Mouse (Mus musculus): ENCODE data around the gene Psmf1. TPM values are rescaled to one million over a fixed set of nuclear protein-coding genes. Genes with fewer than 3 reads are reported as not detected.

Gene Psmf1
- 37.2 and 43.1 TPM in 2 replicates for polyA plus RNA-seq (2016; fragmentation: Nextera tagmentation; extraction: Ambion mirVana)

GRCm38 (mm10) chr2:151743845-151744244 is at the start of gene Psmf1:
TSS of gene Psmf1 (minus strand) at chr2:151744186.
- H3K36me3 ChIP-seq, result no peaks in the 10 kb centered on the region
- H3K27me3 ChIP-seq (ENCODE audit: insufficient read depth, poor library complexity, severe bottlenecking), result peaks cover 13% of the 10 kb centered on the region; the same call in 1 of the 2 replicates
- H3K9me3 ChIP-seq, result no peaks in the 10 kb centered on the region
- DNase-seq (ENCODE audit: low spot score), result no peak
- H3K4me3 ChIP-seq, result no peak within 1 kb of the TSS
- H3K27ac ChIP-seq, result no peak within 1 kb of the TSS
- peaks cover 20% of the 10 kb centered on the region for H3K4me1 ChIP-seq

DNA sequence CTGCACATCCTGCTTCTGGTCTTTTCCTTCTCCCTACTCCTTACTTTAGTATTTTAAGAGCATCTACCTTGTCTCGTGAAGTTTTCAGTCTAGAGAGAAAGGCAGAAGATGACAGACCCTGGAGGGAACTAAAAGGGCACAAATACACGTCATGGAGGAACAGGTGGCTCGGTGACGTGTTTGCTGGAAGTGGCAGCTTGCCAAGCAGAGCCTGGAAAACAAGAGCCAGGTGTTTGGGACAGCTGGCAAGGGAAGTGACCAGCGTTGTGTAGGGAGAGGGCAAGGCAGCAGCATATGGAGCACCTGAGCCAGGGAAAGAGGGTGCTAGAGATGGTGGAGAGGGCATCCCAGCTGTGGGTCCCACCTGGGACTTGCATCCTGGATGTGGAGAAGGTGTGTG is 47.2 kb upstream of the Psmf1 start:
- H3K36me3 ChIP-seq, result no peaks in the 10 kb centered on the region
- no peak for DNase-seq (ENCODE audit: low spot score)

DNA sequence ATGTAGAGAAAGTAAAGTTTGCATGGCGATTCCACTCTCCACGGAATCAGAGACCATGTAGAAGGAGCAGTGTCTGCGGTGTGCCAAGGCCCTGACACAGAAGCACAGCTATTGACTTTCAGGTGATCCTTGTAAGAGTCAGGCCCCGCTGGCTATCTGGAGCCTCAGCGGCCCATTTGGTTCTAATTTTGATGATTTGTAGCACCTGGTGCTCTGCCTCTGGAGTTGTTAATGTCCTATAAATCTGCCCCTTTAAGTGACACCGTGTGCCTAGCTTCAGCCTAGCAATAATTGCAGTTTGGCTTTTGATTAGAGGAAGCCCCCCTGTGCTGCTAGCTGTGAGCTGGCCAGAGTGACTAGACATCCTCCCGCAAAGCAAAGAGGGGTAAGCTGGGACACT is 46.2 kb upstream of the Psmf1 start:
- no peaks in the 10 kb centered on the region for H3K4me1 ChIP-seq
- no peak for DNase-seq (ENCODE audit: low spot score)
- no peak overlapping the region for H3K27ac ChIP-seq
- 42% methylated on average over 7 of the region's 7 CpGs for WGBS
- no peaks in the 10 kb centered on the region for H3K27me3 ChIP-seq (ENCODE audit: insufficient read depth, poor library complexity, severe bottlenecking)
- no peak overlapping the region for H3K4me3 ChIP-seq
- H3K9me3 ChIP-seq, result no peaks in the 10 kb centered on the region
- H3K36me3 ChIP-seq, result no peaks in the 10 kb centered on the region

More for the DNA sequence above, 47.2 kb upstream of the Psmf1 start:
- 50% methylated on average over 5 of the region's 5 CpGs for WGBS
- Histone ChIP-seq H3K4me1 (no peaks in the 10 kb centered on the region), H3K27me3 (ENCODE audit: insufficient read depth, poor library complexity, severe bottlenecking) (no peaks in the 10 kb centered on the region), H3K27ac (no peak overlapping the region), H3K9me3 (no peaks in the 10 kb centered on the region), H3K4me3 (no peak overlapping the region)

GRCm38 (mm10) chr2:151788221-151788977 is 44.4 kb upstream of the Psmf1 start:
- Histone ChIP-seq H3K9me3 (no peaks in the 10 kb centered on the region), H3K27ac (no peak overlapping the region), H3K4me3 (no peak overlapping the region), H3K27me3 (ENCODE audit: insufficient read depth, poor library complexity, severe bottlenecking) (no peaks in the 10 kb centered on the region), H3K4me1 (no peaks in the 10 kb centered on the region), H3K36me3 (no peaks in the 10 kb centered on the region)
- WGBS, result 79% methylated on average over 7 of the region's 7 CpGs
- DNase-seq (ENCODE audit: low spot score), result no peak

GRCm38 (mm10) chr2:151783493-151783892 is 39.5 kb upstream of the Psmf1 start:
- Histone ChIP-seq H3K4me3 (no peak overlapping the region), H3K27ac (no peak overlapping the region), H3K27me3 (ENCODE audit: insufficient read depth, poor library complexity, severe bottlenecking) (no peaks in the 10 kb centered on the region), H3K36me3 (no peaks in the 10 kb centered on the region), H3K4me1 (no peaks in the 10 kb centered on the region), H3K9me3 (no peaks in the 10 kb centered on the region)
- no peak for DNase-seq (ENCODE audit: low spot score)
- 89% methylated on average over 2 of the region's 2 CpGs for WGBS

DNA sequence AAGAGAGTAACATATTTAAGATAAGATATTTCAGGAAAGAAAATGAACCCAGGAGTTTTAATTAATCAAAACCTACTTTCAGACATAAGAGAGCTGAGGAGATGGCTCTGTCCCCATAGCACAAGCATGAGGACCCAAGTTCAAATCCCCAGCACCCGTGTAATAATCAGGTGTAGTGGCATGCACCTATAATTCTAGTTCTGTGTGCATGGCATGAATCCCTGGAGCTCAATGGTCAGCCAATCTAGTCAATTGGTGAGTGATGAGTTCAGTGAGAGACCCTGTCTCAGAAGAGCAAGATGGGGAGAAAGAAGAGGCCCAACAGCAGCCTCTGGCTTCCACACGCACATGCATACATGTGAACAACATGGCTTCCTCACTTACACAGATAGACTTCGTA is 33.4 kb upstream of the Psmf1 start:
- Histone ChIP-seq H3K27me3 (ENCODE audit: insufficient read depth, poor library complexity, severe bottlenecking) (peaks cover 7% of the 10 kb centered on the region), H3K27ac (no peak overlapping the region), H3K4me3 (no peak overlapping the region), H3K4me1 (no peaks in the 10 kb centered on the region), H3K9me3 (no peaks in the 10 kb centered on the region), H3K36me3 (no peaks in the 10 kb centered on the region)
- peak; percentile 62 for DNase-seq (ENCODE audit: low spot score)
- 82% methylated on average over 3 of the region's 3 CpGs for WGBS

GRCm38 (mm10) chr2:151773476-151773875 is 29.5 kb upstream of the Psmf1 start:
- Histone ChIP-seq H3K36me3 (no peaks in the 10 kb centered on the region), H3K9me3 (no peaks in the 10 kb centered on the region), H3K4me1 (no peaks in the 10 kb centered on the region), H3K27me3 (ENCODE audit: insufficient read depth, poor library complexity, severe bottlenecking) (peaks cover 7% of the 10 kb centered on the region), H3K4me3 (no peak overlapping the region), H3K27ac (no peak overlapping the region)
- no peak for DNase-seq (ENCODE audit: low spot score)
- WGBS, result 75% methylated on average over 8 of the region's 8 CpGs

DNA sequence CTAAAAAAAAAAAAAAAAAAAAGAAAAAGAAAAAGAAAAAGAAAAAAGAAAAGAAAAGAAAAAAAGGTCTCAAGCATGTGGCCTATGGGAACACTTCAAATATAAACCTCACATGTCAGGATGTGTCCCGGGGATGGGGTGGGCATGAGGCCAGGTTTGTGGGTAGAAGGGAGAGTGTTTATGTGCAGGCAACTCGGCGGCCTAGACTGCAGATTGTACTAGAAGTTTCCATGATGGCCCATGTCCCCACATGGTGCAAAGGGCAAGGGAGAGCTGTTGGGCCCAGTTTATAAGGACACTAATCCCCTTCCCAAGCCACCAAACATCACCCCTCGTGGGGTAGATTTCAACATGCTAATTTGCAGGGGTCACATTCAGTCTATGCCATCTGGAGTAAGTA is 28.2 kb upstream of the Psmf1 start:
- WGBS, result 79% methylated on average over 4 of the region's 4 CpGs
- no peaks in the 10 kb centered on the region for H3K4me1 ChIP-seq
- no peak for DNase-seq (ENCODE audit: low spot score)
- no peak overlapping the region for H3K27ac ChIP-seq
- H3K27me3 ChIP-seq (ENCODE audit: insufficient read depth, poor library complexity, severe bottlenecking), result peaks cover 11% of the 10 kb centered on the region
- no peak overlapping the region for H3K4me3 ChIP-seq
- no peaks in the 10 kb centered on the region for H3K36me3 ChIP-seq
- H3K9me3 ChIP-seq, result no peaks in the 10 kb centered on the region

- Histone ChIP-seq H3K4me3 (no peak overlapping the region), H3K9me3 (no peaks in the 10 kb centered on the region), H3K36me3 (no peaks in the 10 kb centered on the region), H3K27me3 (ENCODE audit: insufficient read depth, poor library complexity, severe bottlenecking) (peaks cover 13% of the 10 kb centered on the region; the same call in 1 of the 2 replicates), H3K4me1 (0 out of 2 replicates have a peak, but pooled peaks cover 4% of the 10 kb centered on the region), H3K27ac (no peak overlapping the region)
- 74% methylated on average over 2 of the region's 2 CpGs for WGBS
- no peak for DNase-seq (ENCODE audit: low spot score)
These were observed 20.6 kb upstream of the Psmf1 start for GRCm38 (mm10) chr2:151764557-151764956.

DNA sequence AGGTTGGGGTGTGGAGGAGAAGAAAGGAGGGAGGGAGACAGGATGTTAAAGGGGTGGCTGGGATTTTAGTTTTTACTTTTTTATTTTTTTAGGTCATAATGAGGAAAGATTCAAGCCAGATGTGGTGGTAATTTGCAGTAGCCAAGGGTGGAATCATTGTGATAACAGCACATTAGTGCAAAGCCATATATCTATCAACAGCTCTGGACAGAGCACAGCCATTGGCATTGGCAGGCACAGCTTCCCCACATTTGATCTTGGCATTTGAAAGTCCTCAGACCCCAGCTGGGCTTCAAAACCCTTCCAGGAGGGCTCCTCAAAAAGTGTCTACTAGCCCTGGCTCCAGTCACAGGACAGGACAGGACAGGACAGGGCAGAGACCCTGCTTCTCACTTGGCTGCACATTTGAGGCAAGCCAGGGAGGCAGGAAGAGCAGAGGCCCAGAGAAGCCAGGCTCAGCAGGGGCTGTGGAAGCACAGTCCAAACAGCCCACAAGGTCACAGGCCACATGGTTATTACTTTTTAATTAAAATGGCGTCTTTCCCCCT is 14.9 kb upstream of the Psmf1 start:
- Histone ChIP-seq H3K4me1 (no peaks in the 10 kb centered on the region), H3K36me3 (no peaks in the 10 kb centered on the region), H3K9me3 (no peaks in the 10 kb centered on the region), H3K4me3 (no peak overlapping the region), H3K27ac (no peak overlapping the region), H3K27me3 (ENCODE audit: insufficient read depth, poor library complexity, severe bottlenecking) (no peaks in the 10 kb centered on the region)
- peak; percentile 48 for DNase-seq (ENCODE audit: low spot score)
- WGBS, result 48% methylated on average over 1 of the region's 1 CpGs

GRCm38 (mm10) chr2:151757451-151757850 is 13.5 kb upstream of the Psmf1 start:
- DNase-seq (ENCODE audit: low spot score), result no peak
- H3K9me3 ChIP-seq, result no peaks in the 10 kb centered on the region
- no peaks in the 10 kb centered on the region for H3K36me3 ChIP-seq
- H3K4me1 ChIP-seq, result no peaks in the 10 kb centered on the region
- 75% methylated on average over 5 of the region's 5 CpGs for WGBS
- no peak overlapping the region for H3K27ac ChIP-seq
- H3K4me3 ChIP-seq, result no peak overlapping the region
- no peaks in the 10 kb centered on the region for H3K27me3 ChIP-seq (ENCODE audit: insufficient read depth, poor library complexity, severe bottlenecking)

- Histone ChIP-seq H3K4me1 (no peaks in the 10 kb centered on the region), H3K9me3 (no peaks in the 10 kb centered on the region), H3K4me3 (no peak overlapping the region), H3K36me3 (no peaks in the 10 kb centered on the region), H3K27ac (no peak overlapping the region), H3K27me3 (ENCODE audit: insufficient read depth, poor library complexity, severe bottlenecking) (0 out of 2 replicates have a peak, but pooled peaks cover 2% of the 10 kb centered on the region)
- 64% methylated on average over 9 of the region's 9 CpGs for WGBS
- DNase-seq (ENCODE audit: low spot score), result peak; percentile 2
These were observed 12.5 kb upstream of the Psmf1 start for GRCm38 (mm10) chr2:151756277-151757061.

DNA sequence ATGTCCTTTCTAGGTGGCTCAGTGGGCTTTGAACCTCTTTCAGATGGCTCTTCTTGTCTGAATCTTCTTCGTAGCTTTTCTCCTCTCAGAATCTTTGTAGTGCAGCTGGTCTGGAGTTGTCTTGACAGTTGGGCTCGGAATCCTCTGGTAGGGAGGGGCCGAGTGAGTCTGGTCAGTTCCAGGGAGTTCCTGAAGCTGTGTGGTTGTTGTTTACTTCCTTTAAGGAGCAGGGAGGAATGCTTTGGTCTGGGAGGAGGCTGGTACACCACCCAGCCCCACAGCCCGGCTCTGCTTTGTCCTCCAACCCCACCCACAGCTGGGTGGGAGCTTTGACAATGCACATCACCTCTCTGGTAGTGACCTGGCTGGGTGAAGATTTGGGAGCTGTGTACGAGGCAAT is 7.3 kb upstream of the Psmf1 start:
- DNase-seq (ENCODE audit: low spot score), result peak; percentile 59
- WGBS, result 71% methylated on average over 5 of the region's 5 CpGs
- peaks cover 19% of the 10 kb centered on the region; the same call in 1 of the 2 replicates for H3K27me3 ChIP-seq (ENCODE audit: insufficient read depth, poor library complexity, severe bottlenecking)
- H3K4me3 ChIP-seq, result no peak overlapping the region
- no peaks in the 10 kb centered on the region for H3K9me3 ChIP-seq
- H3K36me3 ChIP-seq, result no peaks in the 10 kb centered on the region
- H3K27ac ChIP-seq, result no peak overlapping the region
- H3K4me1 ChIP-seq, result no peaks in the 10 kb centered on the region
